Mouse (Mus musculus): Measurements from ENCODE around the gene Sgsh. TPM values are rescaled to one million over a fixed set of nuclear protein-coding genes. Genes with fewer than 3 reads are reported as not detected.

Gene Sgsh
- polyA plus RNA-seq, 1 experiment from 2014 or later: 7.5 TPM

DNA sequence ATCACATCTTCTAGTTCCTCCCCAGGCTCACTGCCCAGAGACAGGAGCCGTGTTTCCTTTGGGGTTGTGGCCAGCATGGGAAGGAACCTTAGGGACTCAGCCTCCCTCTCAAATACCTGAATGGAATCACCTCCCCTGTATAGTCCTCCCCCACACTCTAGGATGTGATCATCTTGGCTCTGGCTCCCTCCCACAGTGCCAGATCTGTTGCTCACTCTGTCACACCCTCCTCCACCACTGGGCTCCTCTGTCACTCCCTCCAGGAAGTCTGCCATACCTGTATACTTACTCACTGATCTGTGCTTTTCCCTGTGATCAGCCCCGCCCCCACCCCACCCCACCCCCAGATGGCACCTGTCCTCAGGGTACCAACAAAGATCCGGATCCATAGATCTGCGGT is 24.7 kb downstream of the Sgsh start:
- H3K27ac ChIP-seq: no peak overlapping the region
- H3K4me1 ChIP-seq (replicated peaks): no peaks in the 10 kb centered on the region
- H3K4me3 ChIP-seq (replicated peaks): no peak overlapping the region
- no peaks in the 10 kb centered on the region for H3K9me3 ChIP-seq
- H3K9ac ChIP-seq: no peak overlapping the region
- no peak for ATAC-seq
- no peak overlapping the region for H3K4me2 ChIP-seq (replicated peaks)
- no peaks in the 10 kb centered on the region for H3K36me3 ChIP-seq
- no peaks in the 10 kb centered on the region for H3K27me3 ChIP-seq (replicated peaks)
- 62% methylated on average over 4 of the region's 4 CpGs for WGBS

DNA sequence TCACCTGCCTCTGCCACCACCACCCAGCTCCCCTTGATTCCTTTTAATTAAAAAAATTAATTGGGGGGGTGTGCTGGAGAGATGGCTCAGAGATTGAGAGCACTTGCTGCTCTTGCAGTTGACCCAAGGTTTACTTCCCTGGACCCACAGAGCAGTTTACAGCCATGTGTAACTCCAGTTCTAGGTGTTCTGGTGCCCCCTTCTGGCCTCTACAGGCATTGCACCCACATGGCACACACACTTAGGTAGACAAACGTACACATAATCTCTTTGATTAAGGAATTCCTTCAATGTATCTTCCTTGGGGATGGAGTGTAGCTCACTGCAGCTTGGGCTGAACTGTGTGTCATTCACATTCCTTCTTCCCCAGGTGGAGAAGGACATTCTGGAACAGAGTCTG is 30.3 kb downstream of the Sgsh start:
- Histone ChIP-seq H3K4me2 (replicated peaks) (no peak overlapping the region), H3K4me3 (replicated peaks) (no peak overlapping the region), H3K9me3 (no peaks in the 10 kb centered on the region), H3K4me1 (replicated peaks) (no peaks in the 10 kb centered on the region), H3K27ac (no peak overlapping the region), H3K9ac (no peak overlapping the region), H3K36me3 (0 out of 2 replicates have a peak, but pooled peaks cover 3% of the 10 kb centered on the region), H3K27me3 (replicated peaks) (no peaks in the 10 kb centered on the region)
- WGBS: 81% methylated on average over 1 of the region's 1 CpGs
- no peak for ATAC-seq

DNA sequence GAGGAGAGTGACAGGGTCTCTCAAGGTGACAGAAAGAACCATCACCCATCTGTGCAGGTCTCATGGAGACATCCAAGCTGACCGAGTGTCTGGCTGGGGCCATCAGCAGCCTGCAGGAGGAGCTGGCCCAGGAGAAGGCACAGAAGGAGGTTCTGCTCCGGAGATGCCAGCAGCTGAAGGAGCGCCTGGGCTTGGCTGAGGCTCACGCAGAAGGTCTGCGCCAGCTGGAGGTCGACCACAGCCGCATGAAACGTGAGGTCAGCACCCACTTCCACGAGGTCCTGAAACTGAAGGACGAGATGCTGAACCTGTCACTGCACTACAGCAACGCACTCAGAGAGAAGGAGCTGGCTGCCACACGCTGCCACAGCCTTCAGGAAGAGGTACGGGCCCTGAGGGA is 32.8 kb downstream of the Sgsh start:
- Histone ChIP-seq H3K4me1 (replicated peaks) (no peaks in the 10 kb centered on the region), H3K9me3 (no peaks in the 10 kb centered on the region), H3K36me3 (0 out of 2 replicates have a peak, but pooled peaks cover 3% of the 10 kb centered on the region), H3K9ac (no peak overlapping the region), H3K4me3 (replicated peaks) (no peak overlapping the region), H3K4me2 (replicated peaks) (no peak overlapping the region), H3K27ac (no peak overlapping the region), H3K27me3 (replicated peaks) (no peaks in the 10 kb centered on the region)
- ATAC-seq: no peak
- WGBS: 71% methylated on average over 13 of the region's 13 CpGs

GRCm38 (mm10) chr11:119316720-119317119 is 38.6 kb downstream of the Sgsh start:
- Histone ChIP-seq H3K4me3 (replicated peaks) (no peak overlapping the region), H3K27me3 (replicated peaks) (no peaks in the 10 kb centered on the region), H3K36me3 (no peaks in the 10 kb centered on the region), H3K9ac (no peak overlapping the region), H3K9me3 (no peaks in the 10 kb centered on the region), H3K4me1 (replicated peaks) (no peaks in the 10 kb centered on the region), H3K4me2 (replicated peaks) (no peak overlapping the region), H3K27ac (no peak overlapping the region)
- ATAC-seq: no peak
- WGBS: 68% methylated on average over 4 of the region's 4 CpGs

DNA sequence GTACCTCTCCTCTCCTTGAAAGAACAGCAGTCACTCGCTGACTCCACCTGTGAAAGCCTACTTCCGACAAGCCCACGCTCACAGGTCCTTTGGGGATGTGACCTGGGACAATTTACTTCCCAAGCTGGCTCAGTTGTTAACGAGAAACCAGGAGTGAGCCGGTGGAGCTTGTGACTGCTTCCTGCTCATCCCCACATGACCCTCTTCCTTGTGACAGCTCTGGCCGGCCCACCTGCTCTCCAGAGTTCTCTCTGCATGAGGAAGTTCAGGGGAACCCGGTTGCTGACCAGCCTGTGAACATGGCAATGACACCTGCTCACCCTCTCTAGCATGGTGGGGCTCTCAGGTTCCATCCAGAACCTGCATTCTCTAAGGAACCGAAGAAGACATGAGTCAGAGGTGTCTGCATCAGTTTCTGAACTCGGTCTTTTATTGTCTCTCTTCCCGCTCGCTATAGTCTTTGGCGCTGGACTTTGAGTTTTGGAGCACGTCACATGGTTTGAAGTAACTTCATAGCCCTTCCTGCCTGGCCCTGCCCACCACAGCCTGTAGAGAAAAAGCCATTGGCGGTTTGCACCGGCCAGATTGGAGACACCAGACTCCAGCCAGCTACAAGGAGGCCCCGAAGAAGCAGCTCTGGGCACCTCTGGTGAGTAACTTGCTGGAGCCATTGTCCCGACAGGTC is 40.9 kb downstream of the Sgsh start:
- Histone ChIP-seq H3K4me2 (replicated peaks) (peak overlapping the region; percentile 44), H3K27me3 (replicated peaks) (no peaks in the 10 kb centered on the region), H3K36me3 (no peaks in the 10 kb centered on the region), H3K9ac (peak overlapping the region; percentile 24; the same call in 1 of the 2 replicates), H3K4me3 (replicated peaks) (peak overlapping the region; percentile 27), H3K27ac (peak overlapping the region; percentile 87), H3K9me3 (no peaks in the 10 kb centered on the region), H3K4me1 (replicated peaks) (0 out of 2 replicates have a peak, but pooled peaks cover 4% of the 10 kb centered on the region)
- ATAC-seq: peak; percentile 95
- WGBS: 56% methylated on average over 17 of the region's 17 CpGs

DNA sequence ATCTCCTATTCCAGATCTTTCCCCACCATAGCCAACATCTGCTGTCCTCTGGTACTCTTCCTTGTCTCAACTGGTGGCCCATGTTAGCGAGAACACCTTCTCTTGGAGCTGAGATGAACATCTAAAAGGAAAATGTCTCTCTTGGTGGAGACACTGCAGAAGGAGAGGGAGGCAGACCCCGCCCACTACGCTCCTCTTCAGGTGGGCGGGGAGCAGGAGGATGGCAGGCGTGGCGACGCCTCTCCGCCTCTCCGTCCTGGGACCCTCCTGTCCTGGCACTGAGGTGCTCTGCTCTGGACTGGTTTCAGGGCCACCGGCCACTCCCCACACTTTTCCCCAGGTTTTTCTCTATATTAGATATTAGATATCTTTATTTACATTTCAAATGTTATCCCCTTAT is 44.7 kb downstream of the Sgsh start:
- no peak overlapping the region for H3K27ac ChIP-seq
- no peaks in the 10 kb centered on the region for H3K9me3 ChIP-seq
- peaks cover 8% of the 10 kb centered on the region; the same call in 1 of the 2 replicates for H3K4me1 ChIP-seq (replicated peaks)
- no peaks in the 10 kb centered on the region for H3K36me3 ChIP-seq
- no peak overlapping the region for H3K4me3 ChIP-seq (replicated peaks)
- WGBS: 14% methylated on average over 9 of the region's 10 CpGs
- H3K4me2 ChIP-seq (replicated peaks): no peak overlapping the region
- no peak for ATAC-seq
- no peak overlapping the region for H3K9ac ChIP-seq
- no peaks in the 10 kb centered on the region for H3K27me3 ChIP-seq (replicated peaks)

- no peaks in the 10 kb centered on the region for H3K9me3 ChIP-seq
- no peak overlapping the region for H3K4me2 ChIP-seq (replicated peaks)
- no peaks in the 10 kb centered on the region for H3K27me3 ChIP-seq (replicated peaks)
- no peak overlapping the region for H3K27ac ChIP-seq
- H3K4me1 ChIP-seq (replicated peaks): peaks cover 8% of the 10 kb centered on the region; the same call in 1 of the 2 replicates
- no peak for ATAC-seq
- no peak overlapping the region for H3K4me3 ChIP-seq (replicated peaks)
- no peaks in the 10 kb centered on the region for H3K36me3 ChIP-seq
- 26% methylated on average over 11 of the region's 11 CpGs for WGBS
- H3K9ac ChIP-seq: no peak overlapping the region
Measured at GRCm38 (mm10) chr11:119307916-119308315, 47.4 kb downstream of the Sgsh start.

- no peak within 1 kb of the TSS for H3K4me3 ChIP-seq (replicated peaks)
- no peak within 1 kb of the TSS for H3K9ac ChIP-seq
- ATAC-seq: no peak
- no peaks in the 10 kb centered on the region for H3K27me3 ChIP-seq (replicated peaks)
- H3K4me2 ChIP-seq (replicated peaks): no peak within 1 kb of the TSS
- 40% methylated on average over 1 of the region's 1 CpGs for WGBS
- H3K4me1 ChIP-seq (replicated peaks): peaks cover 8% of the 10 kb centered on the region; the same call in 1 of the 2 replicates
- H3K36me3 ChIP-seq: no peaks in the 10 kb centered on the region
- H3K27ac ChIP-seq: peak within 1 kb of the TSS; percentile 19; the same call in 1 of the 2 replicates
- H3K9me3 ChIP-seq: no peaks in the 10 kb centered on the region
Measured at GRCm38 (mm10) chr11:119307658-119307867, 47.8 kb downstream of the Sgsh start, which contains the start of gene Card14. Gene Card14 (plus strand): TSS chr11:119307768.

DNA sequence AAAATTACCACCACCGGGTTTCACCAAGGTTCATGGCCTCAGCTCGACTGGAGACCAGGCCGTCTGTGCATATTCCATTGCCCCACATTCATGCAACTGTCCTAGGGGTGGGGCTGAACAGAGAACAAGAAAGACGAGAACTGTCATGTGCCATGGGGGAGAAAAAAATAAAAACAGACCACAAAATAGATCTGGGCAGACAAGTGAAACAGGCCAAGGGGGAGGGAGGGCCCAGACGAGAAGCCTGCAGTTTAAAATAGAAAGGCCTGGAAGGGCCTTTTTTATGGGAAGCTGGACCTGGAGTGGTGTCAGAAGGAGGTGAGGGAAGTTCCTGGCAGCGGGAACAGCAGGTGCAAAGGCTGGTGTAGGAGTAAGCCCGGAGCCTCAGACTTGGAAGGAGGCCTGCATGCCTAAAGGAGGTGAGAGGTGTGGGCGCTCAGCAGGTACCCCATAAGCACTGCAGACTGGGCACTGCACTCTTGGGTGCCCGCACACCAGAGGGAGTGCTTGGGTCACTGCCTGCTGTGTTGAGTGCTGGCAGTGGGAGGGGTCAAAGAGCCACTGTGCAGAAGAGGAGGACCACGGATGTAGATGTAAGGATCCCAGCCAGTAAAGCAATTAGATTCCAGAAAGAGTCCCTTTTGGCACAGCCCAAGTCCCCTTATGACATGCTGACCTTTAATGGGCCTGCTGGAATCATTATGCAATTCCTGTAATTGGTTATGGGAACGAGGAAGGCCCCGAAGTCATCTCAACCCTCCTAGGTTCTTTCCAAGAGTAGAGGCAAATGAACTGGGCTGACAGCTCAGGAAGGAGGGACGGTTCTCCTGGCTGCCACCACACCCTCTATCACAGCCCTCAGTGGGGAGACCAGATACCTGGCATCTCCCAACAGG is 48.3 kb downstream of the Sgsh start:
- no peaks in the 10 kb centered on the region for H3K27me3 ChIP-seq (replicated peaks)
- H3K4me2 ChIP-seq (replicated peaks): no peak overlapping the region
- H3K27ac ChIP-seq: peak overlapping the region; percentile 19; the same call in 1 of the 2 replicates
- 51% methylated on average over 13 of the region's 13 CpGs for WGBS
- no peaks in the 10 kb centered on the region for H3K9me3 ChIP-seq
- H3K36me3 ChIP-seq: no peaks in the 10 kb centered on the region
- no peak for ATAC-seq
- H3K9ac ChIP-seq: no peak overlapping the region
- H3K4me1 ChIP-seq (replicated peaks): peaks cover 8% of the 10 kb centered on the region; the same call in 1 of the 2 replicates
- no peak overlapping the region for H3K4me3 ChIP-seq (replicated peaks)

DNA sequence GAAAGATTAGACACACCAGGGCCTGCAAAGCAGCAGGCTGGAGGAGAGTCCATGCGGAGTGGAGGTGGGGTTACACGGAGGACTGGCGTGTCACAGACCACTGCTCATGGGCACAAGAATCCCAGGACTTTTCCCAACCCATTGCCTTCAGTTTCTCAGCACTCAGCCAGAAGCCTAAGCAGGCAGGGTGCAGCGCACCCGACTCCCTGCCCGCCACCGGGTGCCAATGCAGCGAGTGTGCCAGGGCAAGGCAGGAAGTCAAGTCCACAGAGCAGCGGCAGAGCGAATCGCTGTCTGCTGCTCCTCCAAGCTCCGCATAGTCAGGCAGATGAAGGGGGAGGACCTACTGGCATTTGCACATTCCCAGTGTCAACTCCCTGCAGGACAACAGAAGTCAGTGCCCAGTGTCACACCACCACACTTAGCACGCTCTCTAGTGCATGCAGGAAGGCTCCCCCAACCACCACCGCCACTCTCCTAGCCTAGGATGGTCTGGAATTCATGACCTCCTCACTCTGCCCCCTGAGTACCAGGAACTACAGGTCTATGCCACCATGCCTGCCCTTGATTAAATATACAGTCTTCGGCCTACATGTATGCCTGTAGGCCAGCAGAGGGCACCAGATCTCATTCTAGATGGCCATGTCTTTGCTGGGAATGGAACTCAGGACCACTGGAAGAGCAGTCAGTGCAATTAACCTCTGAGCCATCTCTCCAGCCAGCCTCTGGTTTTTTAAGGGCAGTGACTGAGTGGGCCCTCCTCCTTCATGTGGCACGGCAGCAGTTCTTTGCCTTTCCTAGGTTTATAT is 50.2 kb downstream of the Sgsh start:
- no peak overlapping the region for H3K4me2 ChIP-seq (replicated peaks)
- no peaks in the 10 kb centered on the region for H3K27me3 ChIP-seq (replicated peaks)
- H3K27ac ChIP-seq: no peak overlapping the region
- peaks cover 6% of the 10 kb centered on the region; the same call in 1 of the 2 replicates for H3K4me1 ChIP-seq (replicated peaks)
- no peak overlapping the region for H3K4me3 ChIP-seq (replicated peaks)
- H3K36me3 ChIP-seq: no peaks in the 10 kb centered on the region
- H3K9me3 ChIP-seq: no peaks in the 10 kb centered on the region
- WGBS: 51% methylated on average over 16 of the region's 16 CpGs
- ATAC-seq: peak; percentile 31; the same call in 1 of the 2 replicates
- no peak overlapping the region for H3K9ac ChIP-seq

- peaks cover 12% of the 10 kb centered on the region for H3K36me3 ChIP-seq
- no peak for ATAC-seq
- no peak overlapping the region for H3K9ac ChIP-seq
- no peaks in the 10 kb centered on the region for H3K9me3 ChIP-seq
- no peak overlapping the region for H3K4me3 ChIP-seq (replicated peaks)
- no peaks in the 10 kb centered on the region for H3K27me3 ChIP-seq (replicated peaks)
- no peak overlapping the region for H3K4me2 ChIP-seq (replicated peaks)
- H3K27ac ChIP-seq: no peak overlapping the region
- WGBS: 25% methylated on average over 2 of the region's 2 CpGs
- H3K4me1 ChIP-seq (replicated peaks): peaks cover 14% of the 10 kb centered on the region
Measured at GRCm38 (mm10) chr11:119300986-119301385, 54.4 kb downstream of the Sgsh start.
